Mouse (Mus musculus): Measurements from ENCODE around the gene Usp7.

DNA sequence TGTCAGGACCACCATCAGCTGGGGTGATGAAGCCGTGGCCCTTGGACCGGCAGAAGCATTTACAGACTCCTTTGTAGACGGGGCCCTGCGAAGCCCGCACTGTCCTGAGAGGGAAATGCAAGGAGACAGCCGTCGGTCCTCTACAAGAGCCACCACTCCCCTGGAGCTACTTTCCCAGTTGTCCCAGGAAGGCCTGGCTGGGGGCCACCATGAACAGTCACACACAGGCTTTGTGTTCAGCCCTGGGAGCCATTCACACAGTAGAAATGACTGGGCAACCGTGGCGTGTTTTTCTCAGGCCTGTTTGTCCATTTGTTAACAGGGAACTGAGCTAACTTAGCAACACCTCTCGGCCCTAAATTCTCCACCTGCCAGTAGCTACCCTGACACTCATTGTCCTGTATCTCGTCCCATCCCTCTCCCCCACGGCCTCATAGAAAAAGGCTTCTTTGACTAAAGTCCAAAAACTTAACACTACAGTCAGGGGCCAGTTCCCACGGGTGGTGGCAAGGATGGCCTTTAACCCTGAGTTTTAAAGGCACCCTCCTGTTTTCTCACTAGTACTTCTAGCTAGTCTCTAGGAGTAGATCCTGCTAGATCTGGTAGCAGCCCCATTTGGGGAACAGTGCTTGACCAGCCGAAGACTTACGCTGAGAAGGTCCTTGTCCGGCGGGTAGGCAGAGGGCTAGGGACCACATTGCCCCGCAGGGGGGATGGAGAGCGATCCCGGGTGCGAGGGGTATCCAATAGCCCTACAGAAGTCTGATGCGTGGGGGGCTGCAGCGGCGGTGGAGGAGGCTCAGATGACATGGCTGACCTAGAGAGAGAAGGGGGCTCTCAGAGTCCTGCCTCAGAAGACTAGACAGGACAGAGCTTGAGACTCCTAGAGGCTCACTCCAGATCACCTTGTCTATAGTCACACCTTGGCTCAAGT is 128.2 kb downstream of the Usp7 start:
- TF ChIP-seq GATA1 (IDR thresholded peaks at IDR 0.05; ENCODE audit: borderline replicate concordance, low read length) = no peak
- no peak for TF ChIP-seq CTCF (IDR thresholded peaks at IDR 0.05; ENCODE audit: low read depth, low read length)
- no peak for TF ChIP-seq TAL1 (conservative IDR thresholded peaks at IDR 0.05; ENCODE audit: low read depth, low read length)
- no peak for TF ChIP-seq POLR2AphosphoS5 (IDR thresholded peaks at IDR 0.05; ENCODE audit: insufficient replicate concordance, low read depth, low read length)
- no peak for TF ChIP-seq GATA2 (IDR thresholded peaks at IDR 0.05; ENCODE audit: borderline replicate concordance, low read depth, low read length)

Measured in G1E (cell line).